Mouse (Mus musculus): Measurements from ENCODE around the gene Klf12.

- no peak for TF ChIP-seq CTCF (IDR thresholded peaks at IDR 0.05; ENCODE audit: low read depth, low read length)
- TF ChIP-seq POLR2A (IDR thresholded peaks at IDR 0.05; ENCODE audit: insufficient read depth, low read length): no peak
- no peak for TF ChIP-seq EP300 (IDR thresholded peaks at IDR 0.05; ENCODE audit: insufficient read depth, low read depth, low read length)
Measured at GRCm38 (mm10) chr14:100197199-100197598, 87.3 kb downstream of the Klf12 start.

Measured in ES-Bruce4 (cell line).